Mouse (Mus musculus) heart, adult 9 months (tissue): ENCODE results near the gene Gna15.

ENCODE experiments used
- DNase-seq, 2 experiments: peaks; one replicate each; pipeline ENCODE4 v3.0.0; 2022; ENCODE audit warnings: low spot score in 2 of 2

Gene Gna15

DNA sequence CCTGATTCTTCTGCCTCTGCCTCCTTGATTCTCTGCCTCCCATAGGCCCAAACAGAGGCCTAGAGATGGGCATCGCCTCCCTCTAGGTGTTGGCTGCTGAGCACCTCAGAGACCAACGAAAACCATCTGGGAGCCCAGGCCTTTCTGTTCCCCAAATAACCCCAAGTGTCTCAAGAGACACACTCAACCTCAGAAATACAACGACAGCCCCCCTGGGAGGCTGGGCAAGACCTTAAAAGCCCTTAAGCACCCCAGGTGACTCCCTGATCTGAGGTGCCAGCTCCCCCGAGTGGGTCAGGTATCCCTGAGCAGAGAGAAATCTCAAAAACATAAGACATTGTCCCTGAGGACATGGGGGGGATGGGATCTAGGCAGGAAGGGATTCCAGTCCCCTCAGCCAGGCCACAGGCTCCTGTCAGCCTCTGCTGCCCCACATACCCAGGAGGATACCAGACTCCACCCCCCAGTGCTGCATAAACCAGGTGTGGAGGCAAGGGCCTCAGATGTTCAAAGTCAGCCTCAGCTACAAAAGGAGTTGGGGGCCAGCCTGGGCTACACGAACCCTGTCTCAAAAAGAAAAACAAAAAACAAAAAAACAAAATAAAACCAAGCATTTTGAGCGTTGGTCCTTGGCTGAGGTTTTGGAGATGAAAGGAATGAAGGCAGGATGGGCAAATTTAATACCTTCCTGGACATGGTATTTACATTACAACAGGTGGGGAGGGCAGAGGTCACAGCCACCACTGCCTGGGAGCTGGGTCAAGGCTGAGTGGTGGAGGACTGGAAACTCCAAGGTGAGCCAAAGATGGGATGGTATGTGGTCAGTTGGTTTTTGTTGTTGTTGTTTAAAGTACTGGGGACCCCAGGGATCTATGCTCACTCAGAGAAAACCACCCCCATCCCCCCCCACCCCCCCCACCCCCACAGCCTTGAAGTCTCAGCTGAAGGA lies 30.1 kb upstream of the Gna15 start:
- no peak for DNase-seq

DNA sequence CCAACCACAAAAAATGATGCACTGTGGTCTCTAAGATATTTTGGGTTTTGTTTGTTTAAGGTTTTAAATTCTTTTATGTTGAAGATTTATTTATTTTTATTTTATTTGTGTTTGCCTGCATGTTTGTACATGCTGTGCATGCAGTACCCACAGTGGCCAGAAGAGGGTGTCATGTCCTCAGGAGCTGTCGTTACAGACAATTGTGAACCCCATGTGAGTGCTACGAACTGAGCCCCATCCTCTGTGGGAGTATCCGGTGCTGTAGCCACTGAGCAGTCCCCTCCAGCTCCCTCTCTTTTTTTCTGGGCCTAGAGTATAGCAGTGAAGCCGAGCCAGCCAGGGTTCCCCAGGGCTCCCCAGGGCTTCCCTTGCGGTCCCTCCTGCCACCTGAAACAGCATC lies 29.2 kb upstream of the Gna15 start:
- DNase-seq = no peak

DNA sequence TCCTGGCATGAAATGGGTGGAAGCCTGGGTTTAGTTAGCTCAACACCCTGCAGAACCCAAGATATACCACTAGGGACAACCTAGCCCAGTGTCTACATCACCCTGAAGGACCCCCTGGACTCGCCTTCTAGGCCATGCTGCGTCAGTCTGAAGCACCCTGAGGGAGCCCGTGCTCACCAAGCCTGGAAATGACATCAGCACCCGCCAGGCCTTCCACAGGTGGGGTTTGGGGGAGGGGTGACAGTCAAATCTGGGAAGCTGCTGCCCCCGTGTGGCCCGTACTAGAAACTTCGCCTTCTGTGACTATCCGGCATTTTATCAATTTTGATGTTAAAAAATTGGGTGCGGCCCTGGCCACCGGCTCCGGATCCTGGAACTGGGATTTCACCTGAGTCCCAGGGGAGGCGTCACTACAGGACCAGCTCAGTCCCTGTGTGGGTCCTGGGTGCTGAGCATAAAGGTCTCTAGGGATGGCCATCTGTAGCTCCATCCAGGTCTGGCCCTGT lies 27.6 kb upstream of the Gna15 start:
- peak; percentile 83 to 91 for DNase-seq

DNA sequence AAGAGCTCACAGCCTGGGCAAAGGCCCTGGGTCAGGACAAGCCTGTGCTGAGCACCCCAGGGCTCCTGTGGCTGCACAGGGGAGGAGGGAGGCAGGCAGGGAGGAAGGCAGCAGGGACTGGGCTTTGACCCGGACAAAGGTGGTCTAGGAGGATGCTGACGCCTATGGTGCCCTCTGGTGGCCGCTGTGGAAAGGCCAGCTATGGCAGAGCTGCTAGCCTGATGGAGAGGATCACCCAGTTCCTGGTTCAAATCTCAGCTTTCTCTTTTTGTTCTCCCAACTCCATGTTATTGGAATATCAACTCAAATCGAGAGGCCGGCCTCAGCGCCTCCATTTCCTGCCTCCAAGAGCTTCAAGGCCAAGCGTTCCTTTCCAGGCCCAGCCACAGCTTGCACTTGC lies 26.2 kb upstream of the Gna15 start:
- DNase-seq = no peak

DNA sequence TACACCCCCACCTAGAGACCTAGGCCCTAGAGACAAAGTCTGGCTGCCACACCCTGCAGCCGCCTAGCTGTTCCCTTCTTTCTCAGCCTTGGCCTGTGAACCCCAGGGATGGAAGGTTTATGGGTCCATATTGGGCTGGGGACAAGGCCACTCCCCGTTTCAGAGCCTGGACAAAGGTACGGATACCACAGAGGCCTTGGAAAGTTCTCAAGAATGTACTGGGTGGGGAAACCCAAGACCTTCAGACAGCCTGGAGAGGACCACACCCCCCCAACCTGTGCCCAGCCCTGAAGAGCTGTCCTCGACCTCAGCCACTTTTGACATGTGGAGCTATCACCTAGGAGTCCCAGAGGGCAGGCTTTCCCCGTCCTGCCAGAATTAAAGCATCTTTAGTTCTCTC lies 24.9 kb upstream of the Gna15 start:
- no peak for DNase-seq

DNA sequence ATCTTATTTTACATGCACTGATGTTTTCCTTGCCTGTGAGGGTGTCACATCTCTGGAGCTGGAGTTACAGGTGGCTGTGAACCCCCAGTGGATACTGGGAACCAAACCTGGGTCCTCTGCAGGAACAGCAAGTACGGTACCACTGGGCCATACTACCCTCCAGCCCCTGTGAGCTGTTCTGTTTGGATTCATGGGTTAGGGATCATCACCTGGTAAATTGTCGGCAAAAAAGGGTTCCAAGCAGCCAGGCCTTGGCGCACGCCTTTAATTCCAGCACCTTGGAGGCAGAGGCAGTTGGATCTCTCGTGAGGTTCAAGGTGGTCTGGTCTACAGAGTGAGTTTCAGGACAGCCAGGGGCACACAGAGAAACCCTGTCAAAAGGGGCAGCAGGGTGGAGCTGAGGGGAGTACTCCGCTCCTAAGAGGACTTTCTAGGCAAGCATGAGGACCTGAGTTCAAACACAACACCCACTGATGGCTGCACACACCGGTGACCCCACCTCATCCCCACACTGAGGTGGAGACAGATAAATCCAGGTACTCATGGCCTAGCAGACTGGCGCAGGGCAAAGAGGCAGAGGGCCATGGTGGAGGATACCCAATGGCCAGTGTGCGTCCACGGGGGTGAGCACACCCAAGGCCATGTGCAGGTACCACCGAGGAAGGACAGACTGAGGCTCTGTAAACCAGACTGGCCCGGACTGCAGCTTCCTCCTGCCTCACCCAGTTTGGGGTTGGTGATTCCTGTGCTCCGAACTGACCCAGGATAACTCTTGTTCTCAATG lies 23.0 kb upstream of the Gna15 start:
- no peak for DNase-seq

DNA sequence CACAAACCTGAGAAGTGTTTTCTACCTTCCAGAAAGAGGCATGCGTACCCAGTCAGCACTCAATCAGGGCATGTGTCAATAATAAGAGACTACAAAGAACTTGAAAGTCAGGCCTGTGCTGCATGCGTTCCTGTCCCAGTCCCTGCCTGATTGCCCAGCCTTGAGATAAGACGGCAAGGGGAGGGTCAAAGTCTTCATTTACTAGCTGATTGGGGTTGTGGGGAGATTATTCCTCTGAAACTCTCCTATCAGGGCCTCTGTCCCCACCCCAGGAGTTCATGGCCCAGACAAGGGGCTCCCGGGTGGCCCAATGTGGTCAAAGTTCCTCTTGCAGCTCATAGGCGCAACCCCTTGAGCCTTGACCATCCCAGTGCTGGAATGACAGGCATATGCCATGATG lies 22.3 kb upstream of the Gna15 start:
- no peak for DNase-seq

DNA sequence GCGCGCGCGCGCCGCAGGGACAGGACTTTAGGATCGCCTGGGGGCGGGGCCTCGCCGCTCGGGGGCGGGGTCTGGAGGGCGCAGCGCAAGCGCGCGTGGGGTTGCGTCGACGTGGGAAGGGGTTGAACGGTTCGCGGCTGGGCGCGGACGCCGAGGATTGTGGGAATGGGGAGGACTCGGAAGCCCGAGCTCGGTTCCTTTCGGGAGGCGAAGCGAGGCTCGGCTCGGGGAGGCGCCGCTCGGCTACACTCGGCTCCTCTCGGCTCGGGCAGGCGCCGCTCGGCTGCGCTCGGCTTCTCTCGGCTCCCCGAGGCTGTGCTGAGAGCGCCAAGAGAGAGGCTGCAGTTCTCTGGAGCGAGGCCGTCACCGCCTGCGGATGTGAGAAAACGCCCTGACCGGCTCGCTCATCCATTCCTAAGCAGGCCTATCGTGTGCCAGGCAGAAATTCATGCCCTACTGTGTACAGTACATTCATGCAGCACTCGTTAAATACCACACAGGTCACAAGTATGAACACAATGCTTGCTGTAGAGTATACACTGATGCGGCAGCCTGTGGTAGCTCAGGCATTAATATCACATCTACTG lies 21.2 kb upstream of the Gna15 start, which contains the start of gene Gna11:
Gene Gna11, minus strand, starts transcription at position 30 of the 587 bp plus-strand sequence.
- DNase-seq = peak; percentile 99

DNA sequence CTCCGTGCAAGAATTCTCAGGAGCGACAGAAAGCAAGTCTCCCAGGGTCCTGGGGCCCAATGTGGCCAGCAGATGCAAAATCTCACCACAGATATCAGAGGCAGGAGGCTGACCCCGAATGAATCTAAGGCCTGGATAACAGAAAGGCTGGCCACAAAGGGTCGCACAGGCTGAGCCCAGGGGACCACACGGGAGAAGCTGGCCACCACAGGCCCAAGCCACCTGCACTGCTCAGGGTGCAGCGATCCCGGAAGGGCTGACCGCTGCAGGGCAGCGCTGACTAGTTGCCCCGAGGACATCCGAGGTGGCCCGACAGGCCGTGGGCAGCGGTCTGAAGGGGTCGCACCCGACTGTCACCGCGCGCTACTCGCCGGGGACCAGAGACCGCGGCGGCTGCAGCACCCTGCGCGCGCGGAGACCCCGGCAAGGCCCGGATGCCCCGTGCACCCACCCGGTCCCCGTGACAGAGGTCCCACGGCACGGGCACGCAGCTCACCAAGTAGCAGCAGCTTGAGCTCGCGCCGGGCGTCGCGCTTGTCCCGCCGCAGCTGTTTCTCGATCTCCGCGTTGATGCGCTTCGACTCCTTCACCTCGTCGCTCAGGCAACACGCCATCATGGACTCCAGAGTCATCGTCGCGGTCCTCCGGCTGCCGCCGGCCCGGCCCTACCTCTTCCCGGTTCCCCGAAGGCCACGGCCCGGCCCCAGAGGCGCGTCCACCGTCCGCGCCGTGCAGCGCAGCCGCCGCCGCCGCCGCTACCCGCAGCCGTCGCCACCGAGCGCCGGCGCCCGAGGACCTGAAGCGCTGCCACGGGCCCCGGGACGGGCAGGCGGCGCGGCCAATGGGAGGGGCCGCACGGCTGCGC lies 20.5 kb upstream of the Gna15 start:
- DNase-seq = no peak

DNA sequence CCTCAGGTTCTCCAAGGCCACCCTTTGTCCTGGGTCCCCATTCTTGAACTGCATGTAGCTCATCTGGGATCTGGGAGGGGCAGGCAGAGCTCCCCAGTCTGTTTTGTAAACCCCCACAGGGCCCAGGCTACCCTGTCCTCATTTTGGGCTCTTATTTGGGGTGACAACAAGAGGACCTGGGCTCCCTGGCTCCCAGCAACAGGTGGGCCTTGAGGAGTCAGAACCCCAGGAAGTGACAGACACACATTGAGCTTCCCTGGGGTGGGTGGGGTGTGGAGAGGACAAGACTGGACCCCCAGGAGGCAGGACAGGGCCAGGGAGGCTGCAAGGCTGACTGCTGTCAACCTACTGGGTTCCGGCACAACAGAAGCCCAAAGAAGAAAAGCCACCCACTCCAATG lies 19.6 kb upstream of the Gna15 start:
- DNase-seq = no peak

DNA sequence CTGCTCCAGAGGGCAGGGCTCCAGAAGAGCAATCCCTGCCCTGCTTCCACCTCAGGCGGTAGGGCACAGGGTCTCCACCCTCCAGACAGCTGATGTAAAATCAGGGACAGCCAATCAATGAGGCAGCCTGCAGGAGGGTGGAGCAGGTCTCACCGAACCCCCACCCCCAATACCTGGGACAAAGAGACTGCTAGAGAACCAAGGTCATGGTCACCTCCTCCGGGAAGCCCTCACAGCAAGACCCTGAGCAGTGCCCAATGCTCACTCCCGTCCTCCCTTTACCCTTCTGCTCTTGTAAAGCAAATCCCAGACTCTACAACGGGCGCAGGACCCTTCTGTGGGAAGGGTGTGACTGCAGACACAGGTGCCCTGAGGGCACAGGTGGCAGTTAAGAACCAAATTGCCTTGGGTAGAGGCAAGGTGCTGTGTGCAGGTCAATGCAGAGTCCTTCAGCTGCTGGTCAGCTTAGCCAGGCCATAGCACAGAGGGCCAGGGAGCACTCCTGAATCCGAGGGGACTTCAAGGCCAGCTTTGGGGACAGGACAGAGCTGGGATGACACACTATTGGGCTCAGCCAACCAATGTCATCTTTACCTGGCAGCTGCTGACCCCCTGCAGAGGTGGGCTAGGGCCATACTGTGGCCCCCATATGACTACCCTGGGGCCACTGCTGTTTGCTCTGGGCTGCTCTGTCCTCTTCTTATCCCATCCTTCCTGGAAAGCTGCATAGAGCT lies 18.9 kb upstream of the Gna15 start:
- DNase-seq = no peak

DNA sequence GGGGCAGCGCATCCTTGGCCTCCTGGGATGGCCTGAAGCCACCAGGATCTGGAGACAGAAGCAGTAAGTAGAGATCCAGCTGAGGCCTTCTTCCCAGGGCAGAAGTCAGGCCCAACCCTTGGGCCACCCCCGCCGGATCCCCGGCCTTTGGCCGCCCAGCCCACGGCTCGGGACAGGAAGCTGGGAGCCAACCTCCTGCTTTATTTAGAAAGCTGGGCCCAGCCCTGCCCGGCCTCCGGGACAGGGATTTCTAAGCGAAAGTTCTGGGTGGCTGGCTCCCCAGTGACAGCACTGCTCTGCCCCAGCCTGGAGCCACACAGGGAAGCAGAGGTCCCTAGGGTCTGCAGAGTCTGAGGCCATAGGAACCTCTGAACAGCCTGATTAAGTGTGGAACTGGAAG lies 17.8 kb upstream of the Gna15 start:
- peak; percentile 80 to 86 for DNase-seq

DNA sequence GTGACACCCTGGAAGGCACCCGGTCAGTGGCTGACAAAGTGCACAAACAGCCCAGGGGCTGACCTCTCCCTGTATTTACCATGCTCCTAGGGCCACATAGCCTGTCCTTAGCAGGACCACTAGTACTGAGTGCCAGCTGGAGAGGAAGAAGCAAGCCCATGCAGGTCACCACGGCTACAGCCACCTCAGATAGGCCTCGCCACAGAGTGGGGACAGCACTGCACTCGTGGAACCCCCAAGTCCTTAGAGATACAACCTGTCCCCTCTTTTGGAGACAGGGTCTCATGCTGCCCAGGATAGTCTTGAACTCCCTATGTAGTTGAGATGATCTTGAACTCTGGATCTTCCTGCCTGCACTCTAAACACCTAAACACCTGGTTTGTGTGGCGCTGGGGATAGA lies 17.3 kb upstream of the Gna15 start:
- DNase-seq = no peak

DNA sequence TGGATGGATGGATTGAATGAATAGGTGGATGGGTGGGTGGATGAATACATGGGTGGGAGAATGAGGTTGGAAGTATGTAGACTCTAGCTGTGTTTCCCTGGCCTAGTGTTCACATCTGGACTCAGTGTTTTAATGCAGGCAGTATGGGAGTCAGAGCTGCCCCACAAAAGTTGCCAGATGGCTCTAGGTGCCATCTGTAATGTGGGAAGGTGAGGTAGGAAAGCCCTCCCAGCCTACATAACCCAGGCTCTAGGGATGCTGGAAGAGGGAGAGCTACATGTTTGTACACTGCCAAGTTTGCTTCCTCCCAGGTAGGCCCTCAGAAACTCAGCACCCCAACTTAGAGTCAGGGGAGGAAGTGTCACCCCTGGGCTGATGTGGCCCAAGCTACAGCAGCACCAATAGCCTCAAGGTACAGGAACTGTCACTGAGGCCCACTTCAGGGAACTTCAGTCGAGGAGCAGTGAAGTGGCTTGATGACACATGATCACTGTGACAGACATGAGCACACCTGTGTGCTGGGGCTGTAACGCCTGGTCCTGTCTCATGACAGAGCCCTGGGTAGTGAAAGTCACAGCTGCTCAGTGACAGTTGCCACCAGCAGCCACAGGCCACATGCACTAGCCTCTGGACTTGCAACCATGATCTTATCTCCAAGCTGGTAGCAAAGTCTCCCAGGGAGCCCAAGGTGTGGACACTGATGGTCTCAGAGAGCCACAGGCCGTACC lies 14.5 kb upstream of the Gna15 start:
- DNase-seq = no peak

DNA sequence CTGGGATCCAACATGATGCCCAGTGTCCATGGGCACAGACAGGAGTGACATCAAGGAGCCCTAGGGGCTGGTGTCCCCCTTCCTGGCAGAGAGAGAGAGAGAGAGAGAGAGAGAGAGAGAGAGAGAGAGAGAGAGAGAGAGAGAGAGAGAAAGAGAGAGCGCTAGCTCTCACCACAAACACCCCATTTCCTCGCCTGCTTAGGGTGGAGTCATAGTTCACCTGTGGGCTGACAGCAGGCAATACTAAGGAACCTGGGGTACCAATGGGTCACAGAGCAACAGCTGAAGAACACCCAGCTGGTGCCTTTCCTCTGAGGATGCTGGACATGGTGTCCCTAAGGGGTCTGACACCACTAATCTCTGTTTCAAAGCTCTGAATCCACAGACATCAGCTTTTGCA lies 13.4 kb upstream of the Gna15 start:
- DNase-seq = no peak

DNA sequence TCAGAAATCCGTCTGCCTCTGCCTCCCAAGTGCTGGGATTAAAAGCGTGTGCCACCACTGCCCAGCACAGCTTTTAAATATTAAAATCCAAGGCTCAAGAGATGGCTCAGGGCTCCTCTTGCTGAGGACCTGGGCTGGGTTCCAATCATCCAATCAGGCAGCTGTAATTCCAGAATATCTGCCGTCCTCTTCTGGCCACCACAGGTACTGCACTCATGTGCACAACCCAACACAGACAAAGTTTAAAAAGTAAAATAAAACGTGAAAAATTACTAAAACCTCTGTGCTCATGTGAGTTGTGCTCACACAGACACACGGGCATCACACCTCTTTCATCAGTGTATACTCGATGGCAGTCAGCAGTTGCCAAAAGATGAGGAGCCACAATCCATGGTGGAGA lies 12.7 kb upstream of the Gna15 start:
- DNase-seq = no peak

DNA sequence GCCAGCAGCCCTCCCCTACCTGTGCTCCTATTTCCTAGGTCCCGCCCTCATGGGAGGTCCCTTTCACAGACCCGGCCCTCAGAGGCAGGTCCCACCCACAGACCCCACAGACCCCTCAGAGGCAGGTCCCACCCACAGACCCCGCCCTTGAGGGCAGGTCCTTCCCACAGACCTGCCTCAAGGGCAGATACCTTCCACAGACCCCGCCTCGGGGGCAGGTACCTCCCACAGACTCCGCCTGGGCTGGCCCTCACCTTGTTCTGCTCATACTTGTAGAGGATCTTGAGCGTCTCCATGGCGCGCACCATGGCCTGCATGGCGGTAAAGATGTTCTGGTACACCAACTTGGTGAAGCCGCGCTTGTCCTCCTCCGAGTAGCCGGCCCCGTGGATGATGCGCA lies 10.8 kb upstream of the Gna15 start:
- no peak for DNase-seq

DNA sequence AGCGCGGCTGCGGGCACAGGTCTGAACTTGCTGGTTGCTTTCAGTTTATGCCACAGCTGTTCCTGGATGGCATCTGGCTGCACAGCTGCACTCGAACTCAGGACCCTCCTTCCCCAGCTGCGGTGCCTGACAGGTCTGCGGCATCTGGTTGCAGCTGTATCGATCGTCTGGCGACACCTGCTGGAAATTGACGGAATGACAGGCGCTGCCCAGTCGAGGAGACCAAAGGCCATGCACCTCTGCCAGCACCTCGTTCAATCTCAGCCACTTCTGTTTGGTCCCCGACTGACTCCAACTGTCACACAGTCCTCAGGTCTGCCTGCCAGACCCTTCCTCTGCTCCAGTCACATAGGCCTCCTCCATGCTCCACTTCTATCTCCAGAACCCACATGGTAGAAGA lies 2.8 kb upstream of the Gna15 start:
- DNase-seq = peak; percentile 65 to 75

DNA sequence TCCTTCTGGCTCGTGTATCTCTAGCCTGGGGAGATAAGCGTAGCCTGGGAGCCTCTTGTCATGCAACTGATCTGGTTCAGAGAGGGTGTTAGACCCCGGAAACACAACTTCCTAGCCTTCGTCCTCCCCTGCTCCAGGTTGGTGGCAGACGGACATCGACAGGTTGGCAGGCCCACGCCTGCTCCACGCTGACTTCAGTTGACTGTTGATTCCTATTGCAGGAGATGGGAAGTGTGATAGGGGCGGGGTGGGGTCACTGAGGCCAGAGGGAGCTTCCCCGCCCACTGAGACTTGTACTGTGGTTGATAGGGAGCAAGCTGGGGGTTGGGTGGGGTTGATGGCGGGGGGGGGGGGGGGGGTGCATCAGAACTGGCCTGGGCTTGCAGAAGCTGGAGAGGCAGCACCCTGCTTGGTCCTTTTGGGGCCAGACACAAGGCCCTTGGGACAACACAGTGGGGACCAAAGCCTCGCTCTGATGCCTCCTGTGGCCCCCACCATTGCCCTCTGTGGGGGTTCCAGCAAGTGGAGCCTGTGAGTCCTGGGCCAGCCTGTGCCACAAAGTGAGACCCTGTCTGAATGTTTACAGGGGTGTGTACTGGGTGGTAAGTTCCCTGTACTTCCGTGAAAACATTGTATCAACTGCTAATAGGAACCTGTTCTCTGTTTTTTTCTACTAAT lies 1.1 kb upstream of the Gna15 start:
- no peak for DNase-seq
